Mouse (Mus musculus) neural tube, embryonic 12.5 days (tissue): ENCODE measurements around the gene Rps6ka5. TPM values are rescaled to one million over a fixed set of nuclear protein-coding genes. Genes with fewer than 3 reads are reported as not detected.

Experiments
- ATAC-seq: fragments of 200-750 bp; cut with Nextera tagmentation; 2 replicates; pipeline ENCODE4 v1.8.0; 2017; ENCODE audit warnings: low read depth, mild to moderate bottlenecking, moderate TSS enrichment, moderate library complexity; ENCODE audit not compliant: low FRiP score
- H3K27ac ChIP-seq: fragments of 300-500 bp; sonication (generic); 2 replicates; pipeline ENCODE4 v1.5.1; 2016
- H3K27me3 ChIP-seq: fragments of 300-500 bp; sonication (generic); replicated peaks from 2 replicates; pipeline ENCODE4 v1.6.1; 2016; ENCODE audit warnings: mild to moderate bottlenecking
- H3K36me3 ChIP-seq: fragments of 300-500 bp; sonication (generic); 2 replicates; pipeline ENCODE4 v1.6.1; 2016; ENCODE audit warnings: mild to moderate bottlenecking
- H3K4me1 ChIP-seq: fragments of 300-500 bp; sonication (generic); 2 replicates; pipeline ENCODE4 v1.6.1; 2016
- H3K4me2 ChIP-seq: fragments of 300-500 bp; sonication (generic); replicated peaks from 2 replicates; pipeline ENCODE4 v1.6.1; 2016; ENCODE audit warnings: mild to moderate bottlenecking
- H3K4me3 ChIP-seq: fragments of 300-500 bp; sonication (generic); 2 replicates; pipeline ENCODE4 v1.5.1; 2016
- H3K9ac ChIP-seq: fragments of 300-500 bp; sonication (generic); 2 replicates; pipeline ENCODE4 v1.6.1; 2016; ENCODE audit warnings: mild to moderate bottlenecking
- H3K9me3 ChIP-seq: fragments of 300-500 bp; sonication (generic); 2 replicates; pipeline ENCODE4 v1.6.1; 2016; ENCODE audit warnings: mild to moderate bottlenecking
- WGBS: fragments of 180-500 bp; shearing (Covaris S2); methylation state at CpG from one replicate; pipeline ENCODE4 v1.1.7; 2016; 5-methylcytosine and 5-hydroxymethylcytosine counted together
- polyA plus RNA-seq: library from polyadenylated mRNA; unstranded; fragments of >200 nt; fragmentation: Nextera tagmentation; extraction: Ambion mirVana; gene quantifications from 2 replicates; pipeline ENCODE4 v1.2.1, GENCODE M21; 2016

Rps6ka5 gene
- polyA plus RNA-seq, 1 experiment from 2014 or later: 5.4 TPM

- Histone ChIP-seq H3K27me3 (no peaks in the 10 kb centered on the region), H3K9me3 (no peaks in the 10 kb centered on the region), H3K36me3 (no peaks in the 10 kb centered on the region), H3K4me3 (no peak overlapping the region), H3K4me1 (no peaks in the 10 kb centered on the region), H3K9ac (no peak overlapping the region), H3K4me2 (no peak overlapping the region), H3K27ac (no peak overlapping the region)
- 85% methylated on average over 5 of the region's 5 CpGs for WGBS
- ATAC-seq: no peak
Observed at GRCm38 (mm10) chr12:100609766-100610165, 117.0 kb downstream of the Rps6ka5 start.

- no peaks in the 10 kb centered on the region for H3K27me3 ChIP-seq
- H3K4me2 ChIP-seq: no peak overlapping the region
- ATAC-seq: no peak
- WGBS: 74% methylated on average over 5 of the region's 5 CpGs
- no peaks in the 10 kb centered on the region for H3K36me3 ChIP-seq
- H3K4me1 ChIP-seq: no peaks in the 10 kb centered on the region
- no peak overlapping the region for H3K9ac ChIP-seq
- no peak overlapping the region for H3K4me3 ChIP-seq
- no peaks in the 10 kb centered on the region for H3K9me3 ChIP-seq
- no peak overlapping the region for H3K27ac ChIP-seq
Observed at GRCm38 (mm10) chr12:100609064-100609463, 117.7 kb downstream of the Rps6ka5 start.

DNA sequence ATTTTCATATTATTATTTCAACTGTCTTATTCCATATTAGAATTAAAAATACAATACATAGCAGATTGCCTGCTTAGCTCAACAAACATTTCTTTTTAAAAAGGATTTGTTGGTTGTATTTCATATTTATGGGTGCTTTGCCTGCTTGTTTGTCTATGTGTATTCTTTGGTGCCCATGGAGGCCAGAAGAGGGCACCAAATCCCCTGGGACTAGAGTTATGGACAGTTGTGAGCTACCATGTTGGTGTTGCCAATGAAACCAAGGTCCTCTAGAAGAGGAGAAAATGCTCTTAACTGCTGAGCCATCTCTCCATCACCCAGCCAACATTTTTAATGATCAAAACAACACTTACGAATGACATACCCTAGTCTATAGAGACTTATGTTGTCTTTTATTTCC, 120.0 kb downstream of the Rps6ka5 start:
- H3K27me3 ChIP-seq: no peaks in the 10 kb centered on the region
- ATAC-seq: no peak
- H3K4me2 ChIP-seq: no peak overlapping the region
- 94% methylated on average over 1 of the region's 1 CpGs for WGBS
- no peak overlapping the region for H3K9ac ChIP-seq
- no peaks in the 10 kb centered on the region for H3K9me3 ChIP-seq
- no peak overlapping the region for H3K27ac ChIP-seq
- no peak overlapping the region for H3K4me3 ChIP-seq
- no peaks in the 10 kb centered on the region for H3K4me1 ChIP-seq
- H3K36me3 ChIP-seq: no peaks in the 10 kb centered on the region

DNA sequence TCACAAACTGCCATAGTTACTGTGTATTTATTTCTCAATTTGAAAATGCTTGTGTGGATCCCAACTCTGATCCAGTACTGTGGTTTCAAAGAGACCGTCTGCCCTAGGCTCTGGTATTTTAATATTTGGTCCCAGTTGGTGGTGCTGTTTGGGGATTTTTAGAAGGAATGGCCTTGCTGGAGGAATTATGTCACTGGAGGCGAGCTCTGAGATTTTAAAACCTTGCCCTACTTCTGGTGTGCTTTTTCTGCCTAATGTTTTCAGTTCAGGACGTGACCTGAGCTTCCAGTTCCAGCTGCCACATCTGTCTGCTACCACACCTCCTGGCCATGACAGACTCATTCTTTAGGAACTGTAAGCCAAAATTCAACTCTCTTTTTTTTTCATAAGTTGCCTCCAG, 121.2 kb downstream of the Rps6ka5 start:
- Histone ChIP-seq H3K4me1 (no peaks in the 10 kb centered on the region), H3K27ac (no peak overlapping the region), H3K9me3 (no peaks in the 10 kb centered on the region), H3K36me3 (no peaks in the 10 kb centered on the region), H3K4me3 (no peak overlapping the region), H3K9ac (no peak overlapping the region), H3K27me3 (no peaks in the 10 kb centered on the region), H3K4me2 (no peak overlapping the region)
- 74% methylated on average over 3 of the region's 3 CpGs for WGBS
- ATAC-seq: no peak

GRCm38 (mm10) chr12:100604540-100604939, 122.2 kb downstream of the Rps6ka5 start:
- no peaks in the 10 kb centered on the region for H3K36me3 ChIP-seq
- no peak overlapping the region for H3K27ac ChIP-seq
- no peak overlapping the region for H3K9ac ChIP-seq
- no peak overlapping the region for H3K4me2 ChIP-seq
- H3K9me3 ChIP-seq: no peaks in the 10 kb centered on the region
- H3K27me3 ChIP-seq: no peaks in the 10 kb centered on the region
- no peak overlapping the region for H3K4me3 ChIP-seq
- no peaks in the 10 kb centered on the region for H3K4me1 ChIP-seq
- 0% methylated on average over 1 of the region's 1 CpGs for WGBS
- ATAC-seq: 0 out of 2 replicates have a peak, but pooled peaks have one; percentile 85

- Histone ChIP-seq H3K4me2 (no peak overlapping the region), H3K4me3 (no peak overlapping the region), H3K9me3 (no peaks in the 10 kb centered on the region), H3K9ac (no peak overlapping the region), H3K36me3 (no peaks in the 10 kb centered on the region), H3K4me1 (no peaks in the 10 kb centered on the region), H3K27me3 (no peaks in the 10 kb centered on the region), H3K27ac (no peak overlapping the region)
- ATAC-seq: no peak
- 90% methylated on average over 3 of the region's 3 CpGs for WGBS
Observed at GRCm38 (mm10) chr12:100594700-100595099, 132.1 kb downstream of the Rps6ka5 start.

GRCm38 (mm10) chr12:100586601-100587000, 140.2 kb downstream of the Rps6ka5 start:
- H3K4me2 ChIP-seq: no peak overlapping the region
- no peak for ATAC-seq
- WGBS: 88% methylated on average over 2 of the region's 2 CpGs
- H3K27me3 ChIP-seq: no peaks in the 10 kb centered on the region
- H3K4me1 ChIP-seq: no peaks in the 10 kb centered on the region
- H3K9ac ChIP-seq: no peak overlapping the region
- H3K27ac ChIP-seq: no peak overlapping the region
- no peaks in the 10 kb centered on the region for H3K36me3 ChIP-seq
- no peak overlapping the region for H3K4me3 ChIP-seq
- no peaks in the 10 kb centered on the region for H3K9me3 ChIP-seq

- H3K4me2 ChIP-seq: no peak overlapping the region
- no peak overlapping the region for H3K27ac ChIP-seq
- no peak overlapping the region for H3K4me3 ChIP-seq
- 0 out of 2 replicates have a peak, but pooled peaks cover 6% of the 10 kb centered on the region for H3K36me3 ChIP-seq
- 87% methylated on average over 2 of the region's 2 CpGs for WGBS
- no peaks in the 10 kb centered on the region for H3K27me3 ChIP-seq
- no peaks in the 10 kb centered on the region for H3K9me3 ChIP-seq
- no peaks in the 10 kb centered on the region for H3K4me1 ChIP-seq
- H3K9ac ChIP-seq: no peak overlapping the region
- no peak for ATAC-seq
Observed at GRCm38 (mm10) chr12:100579221-100579620, 147.6 kb downstream of the Rps6ka5 start.

DNA sequence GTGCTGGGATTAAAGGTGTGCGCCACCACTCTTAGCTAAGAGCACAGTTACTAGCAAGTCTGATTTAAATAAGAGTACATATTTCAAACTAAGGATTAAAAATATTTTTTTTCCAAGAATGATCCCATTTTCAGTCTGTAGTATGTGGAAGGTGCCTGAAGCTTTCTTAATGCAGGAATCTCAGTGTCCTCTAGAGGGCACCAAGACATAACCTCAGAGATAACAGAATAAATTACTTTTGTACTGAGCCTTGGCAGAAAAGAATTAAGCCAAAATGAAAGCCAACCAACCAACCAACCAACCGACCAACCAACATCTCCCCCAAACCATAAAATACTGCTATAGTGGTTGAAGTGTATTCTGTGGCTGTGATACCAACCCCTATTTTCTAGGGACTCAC, 148.5 kb downstream of the Rps6ka5 start:
- 0 out of 2 replicates have a peak, but pooled peaks have one; percentile 48 for ATAC-seq
- Histone ChIP-seq H3K9ac (no peak overlapping the region), H3K4me1 (no peaks in the 10 kb centered on the region), H3K4me3 (no peak overlapping the region), H3K9me3 (no peaks in the 10 kb centered on the region), H3K27ac (no peak overlapping the region), H3K36me3 (0 out of 2 replicates have a peak, but pooled peaks cover 6% of the 10 kb centered on the region), H3K4me2 (no peak overlapping the region), H3K27me3 (no peaks in the 10 kb centered on the region)
- WGBS: 63% methylated on average over 2 of the region's 2 CpGs

DNA sequence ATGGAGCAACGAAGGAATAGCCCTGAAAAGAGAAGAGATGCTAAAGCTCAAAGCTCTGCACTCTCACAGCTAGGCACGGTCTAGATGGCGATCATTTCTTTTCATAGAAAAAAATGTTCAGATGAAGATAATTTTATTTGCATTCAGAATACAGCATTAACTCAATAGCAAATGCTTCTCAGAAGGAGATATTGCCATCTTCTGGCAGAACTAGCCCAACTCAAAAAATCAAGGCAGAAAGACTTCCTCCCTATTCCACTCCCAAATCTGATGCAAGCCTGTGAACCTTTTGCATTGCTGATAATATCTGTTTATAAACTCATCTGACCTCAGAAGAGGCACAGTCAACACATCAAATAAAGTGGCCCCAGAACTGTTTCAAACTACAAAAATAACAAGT, 151.0 kb downstream of the Rps6ka5 start:
- H3K27ac ChIP-seq: no peak overlapping the region
- no peaks in the 10 kb centered on the region for H3K27me3 ChIP-seq
- ATAC-seq: no peak
- no peak overlapping the region for H3K9ac ChIP-seq
- H3K36me3 ChIP-seq: peaks cover 4% of the 10 kb centered on the region; the same call in 1 of the 2 replicates
- no peak overlapping the region for H3K4me2 ChIP-seq
- H3K4me1 ChIP-seq: no peaks in the 10 kb centered on the region
- no peaks in the 10 kb centered on the region for H3K9me3 ChIP-seq
- 87% methylated on average over 3 of the region's 3 CpGs for WGBS
- H3K4me3 ChIP-seq: no peak overlapping the region

GRCm38 (mm10) chr12:100570522-100571072, 156.2 kb downstream of the Rps6ka5 start:
- ATAC-seq: no peak
- no peaks in the 10 kb centered on the region for H3K4me1 ChIP-seq
- H3K9me3 ChIP-seq: no peaks in the 10 kb centered on the region
- WGBS: 86% methylated on average over 12 of the region's 12 CpGs
- H3K27me3 ChIP-seq: no peaks in the 10 kb centered on the region
- H3K4me3 ChIP-seq: no peak overlapping the region
- no peak overlapping the region for H3K9ac ChIP-seq
- H3K36me3 ChIP-seq: no peaks in the 10 kb centered on the region; the same call in 1 of the 2 replicates
- no peak overlapping the region for H3K27ac ChIP-seq
- no peak overlapping the region for H3K4me2 ChIP-seq

DNA sequence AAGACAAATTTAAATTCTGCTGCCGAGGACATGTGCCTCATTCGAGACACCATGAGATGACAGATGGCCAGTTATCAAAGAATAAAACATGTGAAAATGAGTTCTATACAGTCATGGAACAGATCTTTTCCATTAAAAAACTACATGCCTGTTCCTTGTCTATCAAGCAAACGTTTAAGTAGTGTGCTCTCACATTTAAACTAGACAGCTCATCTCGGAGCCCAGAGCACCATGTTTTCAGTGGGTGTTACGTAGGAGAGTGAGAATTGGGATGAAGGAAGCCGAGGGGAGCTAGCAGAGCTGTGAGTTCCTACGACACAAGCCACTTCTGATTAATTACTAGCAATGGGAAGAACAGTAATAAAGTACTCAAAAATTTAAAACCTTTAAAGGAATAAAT, 158.0 kb downstream of the Rps6ka5 start:
- no peak overlapping the region for H3K4me2 ChIP-seq
- H3K4me3 ChIP-seq: no peak overlapping the region
- H3K36me3 ChIP-seq: no peaks in the 10 kb centered on the region; the same call in 1 of the 2 replicates
- ATAC-seq: no peak
- H3K27me3 ChIP-seq: no peaks in the 10 kb centered on the region
- no peaks in the 10 kb centered on the region for H3K4me1 ChIP-seq
- H3K9me3 ChIP-seq: no peaks in the 10 kb centered on the region
- WGBS: 87% methylated on average over 7 of the region's 7 CpGs
- no peak overlapping the region for H3K27ac ChIP-seq
- no peak overlapping the region for H3K9ac ChIP-seq

- Histone ChIP-seq H3K9ac (no peak overlapping the region), H3K36me3 (no peaks in the 10 kb centered on the region; the same call in 1 of the 2 replicates), H3K4me2 (no peak overlapping the region), H3K27me3 (no peaks in the 10 kb centered on the region), H3K4me3 (no peak overlapping the region), H3K27ac (no peak overlapping the region), H3K9me3 (no peaks in the 10 kb centered on the region), H3K4me1 (no peaks in the 10 kb centered on the region)
- WGBS: 82% methylated on average over 6 of the region's 6 CpGs
- no peak for ATAC-seq
Observed at GRCm38 (mm10) chr12:100568105-100568504, 158.7 kb downstream of the Rps6ka5 start.
